Mouse (Mus musculus) kidney, adult 2 months (tissue): ENCODE measurements around the gene Mmrn1.

ENCODE experiments used
- CTCF ChIP-seq: fragments of 200-500 bp; conservative IDR thresholded peaks from 2 replicates; pipeline ENCODE4 v1.5.1; 2011; ENCODE audit warnings: low read depth, mild to moderate bottlenecking, control low read depth, low read length, moderate library complexity, mixed read lengths; ENCODE audit not compliant: insufficient read depth, insufficient read length
- POLR2A ChIP-seq: fragments of 200-500 bp; IDR thresholded peaks from one replicate; pipeline ENCODE4 v1.6.1; 2011; ENCODE audit warnings: low read depth, low read length, control low read depth

DNA sequence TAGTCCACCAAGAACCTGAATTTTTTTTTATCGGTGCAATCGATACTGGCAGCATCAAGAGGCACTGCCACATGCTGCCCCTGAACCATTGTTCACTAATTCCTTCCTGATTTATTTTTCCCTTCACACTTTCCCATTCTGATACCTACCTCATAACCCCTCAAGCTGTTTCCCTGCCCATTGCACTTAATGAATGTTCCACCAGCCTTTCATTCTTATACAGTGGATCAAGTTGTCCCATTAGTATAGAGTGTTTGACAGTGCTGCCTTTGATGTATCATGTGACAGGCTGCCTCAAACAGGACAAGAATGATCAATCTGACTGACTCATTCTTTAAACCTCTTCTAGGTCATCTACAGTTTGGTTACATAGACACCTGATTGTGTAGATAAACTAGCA lies 37.9 kb downstream of the Mmrn1 start:
- TF ChIP-seq POLR2A (no peak), CTCF (no peak)
